Mouse (Mus musculus): ENCODE results near the gene Cxcl17.

- TF ChIP-seq TAL1 (IDR thresholded peaks at IDR 0.05; ENCODE audit: low read length) (no peak), GATA1 (IDR thresholded peaks at IDR 0.05; ENCODE audit: low read length) (no peak)
These were observed 36.1 kb downstream of the Cxcl17 start for GRCm38 (mm10) chr7:25376556-25376955.

Measured in erythroblast, embryonic 14.5 days (primary cell).